Mouse (Mus musculus): ENCODE measurements around the gene Amot. TPM values are rescaled to one million over a fixed set of nuclear protein-coding genes. Genes with fewer than 3 reads are reported as not detected.

The Amot gene
- total RNA-seq, 2 experiments from 2014 or later = 29.4 to 30.8 TPM

Other genes starting within 250 kb of the Amot start
- 1 to 10 TPM; 1.5 to 2.4 TPM for gene Lhfpl1, start 156.1 kb downstream of the Amot start, total RNA-seq (2021)

Data from layer of hippocampus, postnatal 10 days (tissue).